Mouse (Mus musculus) lung, postnatal 0 days (tissue): ENCODE results near the gene Prpf18.

Source experiments
- CTCF ChIP-seq: IDR thresholded peaks from 2 replicates; pipeline ENCODE4 v1.5.1; 2016; ENCODE audit warnings: antibody characterized with exemption, mild to moderate bottlenecking
- EP300 ChIP-seq: IDR thresholded peaks from 2 replicates; pipeline ENCODE4 v1.6.1; 2016; ENCODE audit warnings: antibody characterized with exemption, mild to moderate bottlenecking, control low read depth

- TF ChIP-seq EP300 (no peak), CTCF (no peak)
These were observed 60.3 kb downstream of the Prpf18 start for GRCm38 (mm10) chr2:4591647-4592046.
